Mouse (Mus musculus) small intestine, adult 2 months (tissue): ENCODE measurements at regions not wholly inside any gene's neighbourhood (a gene's known extent, or its start where the extent isn't known, plus 50 kb on each side); places are given as distances from the start of the nearest gene placed in this dataset.

Experiments
- CTCF ChIP-seq: fragments of 200-500 bp; IDR thresholded peaks from 2 replicates; pipeline ENCODE4 v1.5.1; 2012; ENCODE audit warnings: low read depth, mild to moderate bottlenecking, control low read depth, inconsistent platforms, low read length, moderate library complexity, mixed read lengths; ENCODE audit not compliant: insufficient replicate concordance, insufficient read length; ENCODE audit errors: extremely low read depth
- POLR2A ChIP-seq: fragments of 200-500 bp; IDR thresholded peaks from 2 replicates; pipeline ENCODE4 v1.6.1; 2012; ENCODE audit warnings: low read depth, mild to moderate bottlenecking, control low read depth, inconsistent platforms, low read length, moderate library complexity

DNA sequence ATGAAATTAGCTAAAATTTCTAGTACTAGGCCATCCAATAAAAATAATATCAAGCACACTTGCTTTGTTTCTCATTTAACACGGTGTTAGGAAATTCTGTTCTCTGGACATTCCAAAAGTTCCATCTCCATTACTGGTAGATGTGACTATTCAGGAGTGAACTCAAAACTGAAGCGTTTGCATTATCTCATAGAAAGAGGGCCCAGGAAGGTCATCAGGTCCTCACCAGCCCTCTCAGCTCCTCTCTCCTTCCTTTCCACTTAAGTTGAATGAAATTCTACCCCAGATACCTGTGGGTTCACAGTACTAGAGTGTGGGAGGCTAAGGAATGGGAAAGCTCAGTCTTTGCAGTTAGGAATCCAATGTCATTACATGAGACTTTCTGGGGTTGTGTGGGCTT, 185.2 kb upstream of the Adgrl4 start:
- TF ChIP-seq POLR2A (no peak), CTCF (no peak)
